Mouse (Mus musculus) mesoderm, embryonic 11.5 days (tissue): ENCODE measurements around the gene Tmem98.
A peak's percentile ranks its signal among the peaks of the same experiment; 100 is the strongest.

Experiments used
- DNase-seq: peaks from one replicate; pipeline ENCODE4 v3.0.0-alpha.2; 2012; ENCODE audit warnings: low read depth, low spot score

Tmem98 gene

GRCm38 (mm10) chr11:80809993-80810821 lies at the start of gene Tmem98:
Gene Tmem98 (plus strand): TSS chr11:80810175.
- peak; percentile 56 for DNase-seq

GRCm38 (mm10) chr11:80761285-80761974 lies 48.5 kb upstream of the Tmem98 start:
- DNase-seq, result no peak

- no peak for DNase-seq
These were observed 47.9 kb upstream of the Tmem98 start for GRCm38 (mm10) chr11:80762066-80762465.

- no peak for DNase-seq
These were observed 43.9 kb upstream of the Tmem98 start for GRCm38 (mm10) chr11:80766068-80766467.

- no peak for DNase-seq
These were observed 43.3 kb upstream of the Tmem98 start for GRCm38 (mm10) chr11:80766472-80767319.

GRCm38 (mm10) chr11:80767320-80767617 lies 42.7 kb upstream of the Tmem98 start:
- DNase-seq, result no peak

GRCm38 (mm10) chr11:80771186-80771585 lies 38.8 kb upstream of the Tmem98 start:
- DNase-seq, result no peak

- no peak for DNase-seq
These were observed 38.3 kb upstream of the Tmem98 start for GRCm38 (mm10) chr11:80771596-80772250.

- DNase-seq, result no peak
These were observed 37.3 kb upstream of the Tmem98 start for GRCm38 (mm10) chr11:80772595-80773210.

- no peak for DNase-seq
These were observed 34.4 kb upstream of the Tmem98 start for GRCm38 (mm10) chr11:80775535-80775934.

- DNase-seq, result no peak
These were observed 32.3 kb upstream of the Tmem98 start for GRCm38 (mm10) chr11:80777708-80778107.

- DNase-seq, result no peak
These were observed 31.8 kb upstream of the Tmem98 start for GRCm38 (mm10) chr11:80778157-80778556.

- DNase-seq, result no peak
These were observed 31.0 kb upstream of the Tmem98 start for GRCm38 (mm10) chr11:80778916-80779526.

- peak; percentile 89 for DNase-seq
These were observed 30.2 kb upstream of the Tmem98 start, which contains the start of gene Myo1d for GRCm38 (mm10) chr11:80779527-80780344. Gene Myo1d (minus strand): TSS chr11:80780025.

- no peak for DNase-seq
These were observed 28.4 kb upstream of the Tmem98 start for GRCm38 (mm10) chr11:80781535-80781934.

- no peak for DNase-seq
These were observed 26.5 kb upstream of the Tmem98 start for GRCm38 (mm10) chr11:80783460-80783859.

- no peak for DNase-seq
These were observed 25.7 kb upstream of the Tmem98 start for GRCm38 (mm10) chr11:80784294-80784743.

- DNase-seq, result no peak
These were observed 24.3 kb upstream of the Tmem98 start for GRCm38 (mm10) chr11:80785672-80786071.

GRCm38 (mm10) chr11:80789647-80790240 lies 20.2 kb upstream of the Tmem98 start:
- DNase-seq, result no peak
